Mouse (Mus musculus) kidney, adult 11 months (tissue): ENCODE measurements at regions not wholly inside any gene's neighbourhood (a gene's known extent, or its start where the extent isn't known, plus 50 kb on each side); places are given as distances from the start of the nearest gene placed in this dataset.
A peak's percentile ranks its signal among the peaks of the same experiment; 100 is the strongest.

Experiments
- DNase-seq: peaks from one replicate; pipeline ENCODE4 v3.0.0; 2022

GRCm38 (mm10) chr10:92074698-92075394, 647.4 kb downstream of the Nedd1 start:
- DNase-seq, result no peak

- DNase-seq, result no peak
Measured at GRCm38 (mm10) chr10:92073873-92074390, 648.3 kb downstream of the Nedd1 start.

- DNase-seq, result no peak
Measured at GRCm38 (mm10) chr10:92044783-92045182, 677.4 kb downstream of the Nedd1 start.

GRCm38 (mm10) chr10:92036176-92036575, 686.0 kb downstream of the Nedd1 start:
- no peak for DNase-seq

- DNase-seq, result no peak
Measured at GRCm38 (mm10) chr10:92030221-92030620, 692.0 kb downstream of the Nedd1 start.

GRCm38 (mm10) chr10:92024203-92024602, 698.0 kb downstream of the Nedd1 start:
- no peak for DNase-seq

- DNase-seq, result no peak
Measured at GRCm38 (mm10) chr10:92021036-92021435, 701.2 kb downstream of the Nedd1 start.

GRCm38 (mm10) chr10:92009551-92009950, 712.7 kb downstream of the Nedd1 start:
- DNase-seq, result no peak

GRCm38 (mm10) chr10:92007891-92008290, 714.3 kb downstream of the Nedd1 start:
- peak; percentile 2 for DNase-seq

GRCm38 (mm10) chr10:92006467-92006866, 715.8 kb downstream of the Nedd1 start:
- peak; percentile 24 for DNase-seq

- no peak for DNase-seq
Measured at GRCm38 (mm10) chr10:91991040-91991439, 731.2 kb downstream of the Nedd1 start.

GRCm38 (mm10) chr10:91988364-91988763, 733.9 kb downstream of the Nedd1 start:
- no peak for DNase-seq

GRCm38 (mm10) chr10:91979841-91980240, 742.4 kb downstream of the Nedd1 start:
- peak; percentile 15 for DNase-seq

- DNase-seq, result no peak
Measured at GRCm38 (mm10) chr10:91971951-91972350, 750.3 kb downstream of the Nedd1 start.

GRCm38 (mm10) chr10:91967570-91968310, 754.5 kb downstream of the Nedd1 start:
- DNase-seq, result no peak

GRCm38 (mm10) chr10:91959734-91960492, 762.3 kb downstream of the Nedd1 start:
- no peak for DNase-seq

GRCm38 (mm10) chr10:91953078-91953477, 769.1 kb downstream of the Nedd1 start:
- peak; percentile 4 for DNase-seq

- no peak for DNase-seq
Measured at GRCm38 (mm10) chr10:91923626-91924025, 742.5 kb upstream of the Tmpo start.

GRCm38 (mm10) chr10:91889864-91890263, 708.7 kb upstream of the Tmpo start:
- DNase-seq, result no peak

GRCm38 (mm10) chr10:91888537-91888936, 707.4 kb upstream of the Tmpo start:
- no peak for DNase-seq

- peak; percentile 3 for DNase-seq
Measured at GRCm38 (mm10) chr10:91883155-91883554, 702.0 kb upstream of the Tmpo start.

- no peak for DNase-seq
Measured at GRCm38 (mm10) chr10:91882481-91882880, 701.4 kb upstream of the Tmpo start.

- peak; percentile 4 for DNase-seq
Measured at GRCm38 (mm10) chr10:91881521-91882228, 700.6 kb upstream of the Tmpo start.
